Mouse (Mus musculus) heart, embryonic 16.5 days (tissue): ENCODE data around the gene Cobll1. TPM values are rescaled to one million over a fixed set of nuclear protein-coding genes. Genes with fewer than 3 reads are reported as not detected.

ENCODE experiments used
- ATAC-seq: fragments of 200-750 bp; cut with Nextera tagmentation; replicated peaks from 2 replicates; pipeline ENCODE4 v1.8.0; 2017; ENCODE audit warnings: moderate number of reproducible peaks; ENCODE audit not compliant: insufficient read depth, low FRiP score; ENCODE audit errors: extremely low read depth
- H3K27ac ChIP-seq: fragments of 300-500 bp; sonication (generic); 2 replicates; pipeline ENCODE4 v1.5.1; 2014; ENCODE audit warnings: mild to moderate bottlenecking, low read length, control low read depth, moderate library complexity
- H3K27me3 ChIP-seq: fragments of 300-500 bp; sonication (generic); 2 replicates; pipeline ENCODE4 v1.6.1; 2014; ENCODE audit warnings: low read length, mixed read lengths; ENCODE audit not compliant: control insufficient read depth, insufficient read depth
- H3K36me3 ChIP-seq: fragments of 300-500 bp; sonication (generic); 2 replicates; pipeline ENCODE4 v1.6.1; 2014; ENCODE audit not compliant: control insufficient read depth, insufficient read depth
- H3K4me1 ChIP-seq: fragments of 300-500 bp; sonication (generic); 2 replicates; pipeline ENCODE4 v1.6.1; 2014; ENCODE audit warnings: low read length, mixed read lengths; ENCODE audit not compliant: control insufficient read depth, insufficient read depth
- H3K4me2 ChIP-seq: fragments of 300-500 bp; sonication (generic); 2 replicates; pipeline ENCODE4 v1.6.1; 2014; ENCODE audit warnings: low read depth, mild to moderate bottlenecking, control low read depth, low read length
- H3K4me3 ChIP-seq: fragments of 300-500 bp; sonication (generic); 2 replicates; pipeline ENCODE4 v1.5.1; 2014; ENCODE audit warnings: mild to moderate bottlenecking, control low read depth, low read length
- H3K9ac ChIP-seq: fragments of 300-500 bp; sonication (generic); 2 replicates; pipeline ENCODE4 v1.6.1; 2014; ENCODE audit warnings: low read length, control low read depth
- H3K9me3 ChIP-seq: fragments of 300-500 bp; sonication (generic); replicated peaks from 2 replicates; pipeline ENCODE4 v1.6.1; 2016; ENCODE audit warnings: low read length; ENCODE audit not compliant: control insufficient read depth
- WGBS: fragments of 180-500 bp; shearing (Covaris S2); extraction: QIAGEN DNeasy Blood & Tissue Kit; methylation state at CpG from one replicate; pipeline ENCODE4 v1.1.7; 2014; 5-methylcytosine and 5-hydroxymethylcytosine counted together
- polyA plus RNA-seq: library from polyadenylated mRNA; unstranded; fragments of >200 nt; fragmentation: Nextera tagmentation; extraction: Ambion mirVana; gene quantifications from 2 replicates; pipeline ENCODE4 v1.2.1, GENCODE M21; 2015

Gene Cobll1
- polyA plus RNA-seq, 1 experiment from 2014 or later: 12.6 TPM

GRCm38 (mm10) chr2:65126141-65126783, 112.9 kb downstream of the Cobll1 start:
- no peak overlapping the region for H3K4me2 ChIP-seq
- 76% methylated on average over 12 of the region's 12 CpGs for WGBS

GRCm38 (mm10) chr2:65123702-65124101, 115.5 kb downstream of the Cobll1 start:
- Histone ChIP-seq H3K4me3 (no peak overlapping the region), H3K27ac (no peak overlapping the region), H3K9ac (no peak overlapping the region), H3K9me3 (no peaks in the 10 kb centered on the region), H3K27me3 (no peaks in the 10 kb centered on the region), H3K4me2 (no peak overlapping the region), H3K36me3 (peaks cover 7% of the 10 kb centered on the region), H3K4me1 (peaks cover 16% of the 10 kb centered on the region)
- 81% methylated on average over 3 of the region's 3 CpGs for WGBS
- no peak for ATAC-seq

More at GRCm38 (mm10) chr2:65126141-65126783, 112.9 kb downstream of the Cobll1 start:
- H3K36me3 ChIP-seq: peaks cover 10% of the 10 kb centered on the region
- H3K9ac ChIP-seq: no peak overlapping the region
- H3K4me3 ChIP-seq: no peak overlapping the region
- H3K4me1 ChIP-seq: peaks cover 10% of the 10 kb centered on the region; the same call in 1 of the 2 replicates
- no peak overlapping the region for H3K27ac ChIP-seq
- H3K9me3 ChIP-seq: peaks cover 2% of the 10 kb centered on the region
- no peaks in the 10 kb centered on the region for H3K27me3 ChIP-seq
- no peak for ATAC-seq

- no peak overlapping the region for H3K4me3 ChIP-seq
- ATAC-seq: no peak
- peaks cover 7% of the 10 kb centered on the region for H3K36me3 ChIP-seq
- H3K4me1 ChIP-seq: peaks cover 19% of the 10 kb centered on the region
- H3K27ac ChIP-seq: no peak overlapping the region
- no peaks in the 10 kb centered on the region for H3K27me3 ChIP-seq
- H3K4me2 ChIP-seq: no peak overlapping the region
- H3K9ac ChIP-seq: no peak overlapping the region
- no peaks in the 10 kb centered on the region for H3K9me3 ChIP-seq
- 6% methylated on average over 1 of the region's 1 CpGs for WGBS
Observed at GRCm38 (mm10) chr2:65121435-65121834, 117.8 kb downstream of the Cobll1 start.

GRCm38 (mm10) chr2:65121012-65121411, 118.2 kb downstream of the Cobll1 start:
- Histone ChIP-seq H3K9ac (no peak overlapping the region), H3K4me3 (no peak overlapping the region), H3K4me2 (no peak overlapping the region), H3K4me1 (peaks cover 19% of the 10 kb centered on the region), H3K9me3 (no peaks in the 10 kb centered on the region), H3K27me3 (no peaks in the 10 kb centered on the region), H3K27ac (no peak overlapping the region), H3K36me3 (peaks cover 7% of the 10 kb centered on the region)
- WGBS: 63% methylated on average over 3 of the region's 3 CpGs
- ATAC-seq: no peak

- H3K27ac ChIP-seq: no peak overlapping the region
- H3K4me3 ChIP-seq: no peak overlapping the region
- no peak overlapping the region for H3K9ac ChIP-seq
- 62% methylated on average over 2 of the region's 2 CpGs for WGBS
- ATAC-seq: no peak
- no peak overlapping the region for H3K4me2 ChIP-seq
- no peaks in the 10 kb centered on the region for H3K9me3 ChIP-seq
- H3K36me3 ChIP-seq: no peaks in the 10 kb centered on the region
- no peaks in the 10 kb centered on the region for H3K27me3 ChIP-seq
- peaks cover 19% of the 10 kb centered on the region for H3K4me1 ChIP-seq
Observed at GRCm38 (mm10) chr2:65120112-65120511, 119.1 kb downstream of the Cobll1 start.

- Histone ChIP-seq H3K4me2 (no peak overlapping the region), H3K4me1 (peaks cover 19% of the 10 kb centered on the region), H3K9ac (no peak overlapping the region), H3K36me3 (no peaks in the 10 kb centered on the region), H3K27me3 (no peaks in the 10 kb centered on the region), H3K4me3 (no peak overlapping the region), H3K27ac (no peak overlapping the region), H3K9me3 (no peaks in the 10 kb centered on the region)
- 76% methylated on average over 8 of the region's 8 CpGs for WGBS
- ATAC-seq: no peak
Observed at GRCm38 (mm10) chr2:65119667-65120066, 119.5 kb downstream of the Cobll1 start.

GRCm38 (mm10) chr2:65119076-65119475, 120.1 kb downstream of the Cobll1 start:
- Histone ChIP-seq H3K4me3 (no peak overlapping the region), H3K4me2 (no peak overlapping the region), H3K27ac (peak overlapping the region; percentile 32), H3K36me3 (no peaks in the 10 kb centered on the region), H3K27me3 (no peaks in the 10 kb centered on the region), H3K4me1 (peaks cover 22% of the 10 kb centered on the region), H3K9ac (no peak overlapping the region), H3K9me3 (no peaks in the 10 kb centered on the region)
- WGBS: 72% methylated on average over 2 of the region's 2 CpGs
- no peak for ATAC-seq

- Histone ChIP-seq H3K9me3 (no peaks in the 10 kb centered on the region), H3K4me3 (no peak overlapping the region), H3K9ac (no peak overlapping the region), H3K4me2 (no peak overlapping the region), H3K27me3 (no peaks in the 10 kb centered on the region), H3K36me3 (no peaks in the 10 kb centered on the region), H3K27ac (peak overlapping the region; percentile 70), H3K4me1 (peaks cover 22% of the 10 kb centered on the region)
- 37% methylated on average over 2 of the region's 2 CpGs for WGBS
- peak; percentile 56; the same call in 1 of the 2 replicates for ATAC-seq
Observed at GRCm38 (mm10) chr2:65117859-65118258, 121.3 kb downstream of the Cobll1 start.

- no peak overlapping the region for H3K4me3 ChIP-seq
- 58% methylated on average over 2 of the region's 2 CpGs for WGBS
Observed at GRCm38 (mm10) chr2:65116428-65117125, 122.6 kb downstream of the Cobll1 start.

More at GRCm38 (mm10) chr2:65116428-65117125, 122.6 kb downstream of the Cobll1 start:
- Histone ChIP-seq H3K4me1 (peaks cover 20% of the 10 kb centered on the region), H3K27ac (no peak overlapping the region), H3K36me3 (no peaks in the 10 kb centered on the region), H3K9me3 (no peaks in the 10 kb centered on the region), H3K9ac (no peak overlapping the region), H3K27me3 (no peaks in the 10 kb centered on the region), H3K4me2 (no peak overlapping the region)
- ATAC-seq: no peak
